Mouse (Mus musculus): ENCODE results near the gene Synpo2.

Synpo2 gene

DNA sequence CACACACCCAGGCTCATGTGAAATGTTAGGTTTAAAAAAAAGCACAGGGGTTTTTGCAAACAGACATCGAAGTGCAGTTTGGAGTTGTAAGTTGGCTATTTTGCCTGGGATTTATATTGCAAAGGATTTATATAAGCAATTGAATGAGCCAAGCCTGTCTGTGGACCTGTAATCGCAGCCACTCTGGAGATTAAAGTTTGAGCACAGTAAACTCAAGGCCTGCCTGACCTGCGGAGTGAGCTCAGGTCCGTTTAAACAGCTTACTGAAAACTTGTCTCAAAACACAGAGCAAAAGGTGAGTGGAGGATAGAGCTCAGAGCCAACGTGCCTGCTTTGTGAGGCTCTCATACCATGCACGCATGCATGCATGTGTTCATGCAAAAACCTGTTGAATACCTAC lies 30.9 kb downstream of the Synpo2 start:
- no peak for ATAC-seq (ENCODE audit: low TSS enrichment)

GRCm38 (mm10) chr3:123204658-123205057 lies 31.3 kb downstream of the Synpo2 start:
- ATAC-seq (ENCODE audit: low TSS enrichment) = peak; percentile 27; the same call in 1 of the 2 replicates

GRCm38 (mm10) chr3:123201798-123202197 lies 34.2 kb downstream of the Synpo2 start:
- no peak for ATAC-seq (ENCODE audit: low TSS enrichment)

- ATAC-seq (ENCODE audit: low TSS enrichment) = no peak
These were observed 42.2 kb downstream of the Synpo2 start for GRCm38 (mm10) chr3:123193740-123194139.

GRCm38 (mm10) chr3:123191602-123192001 lies 44.3 kb downstream of the Synpo2 start:
- ATAC-seq (ENCODE audit: low TSS enrichment) = no peak

- ATAC-seq (ENCODE audit: low TSS enrichment) = no peak
These were observed 45.6 kb downstream of the Synpo2 start for GRCm38 (mm10) chr3:123190329-123190728.

GRCm38 (mm10) chr3:123189826-123190225 lies 46.1 kb downstream of the Synpo2 start:
- ATAC-seq (ENCODE audit: low TSS enrichment) = no peak

- ATAC-seq (ENCODE audit: low TSS enrichment) = no peak
These were observed 47.2 kb downstream of the Synpo2 start for GRCm38 (mm10) chr3:123188616-123189230.

GRCm38 (mm10) chr3:123187370-123188124 lies 48.4 kb downstream of the Synpo2 start:
- peak; percentile 65 for ATAC-seq (ENCODE audit: low TSS enrichment)

DNA sequence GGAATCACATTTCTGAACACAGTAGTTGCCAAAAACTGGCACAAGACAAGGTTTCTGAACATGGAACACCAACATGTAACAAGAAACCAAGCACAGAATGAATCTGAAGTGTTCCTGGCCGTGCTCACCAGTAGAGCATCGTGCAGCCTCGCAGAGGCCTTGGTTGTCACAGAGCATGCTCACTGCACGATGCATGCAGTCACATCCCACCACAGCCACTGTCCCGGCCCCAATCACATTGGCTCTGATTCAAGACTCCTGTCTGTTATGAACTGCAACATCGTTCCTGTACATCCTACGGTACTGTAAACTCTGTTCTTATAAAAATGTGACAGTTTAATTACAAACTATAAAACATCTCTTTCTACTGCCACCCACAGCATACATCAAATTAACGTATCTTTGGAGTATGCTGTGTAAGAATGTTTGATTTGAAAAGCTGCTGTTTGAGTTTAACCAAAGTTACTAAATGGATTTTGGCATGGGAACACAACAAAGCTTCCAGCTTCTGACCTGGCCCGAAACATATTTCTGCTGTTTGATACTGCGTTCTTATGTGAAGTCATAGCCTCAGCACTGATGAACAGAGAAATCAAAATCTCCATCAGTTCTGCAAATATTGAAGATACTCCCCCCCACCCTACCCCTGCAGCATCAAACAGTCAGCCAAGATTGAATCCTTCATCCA lies 50.6 kb downstream of the Synpo2 start:
- no peak for ATAC-seq (ENCODE audit: low TSS enrichment)

- ATAC-seq (ENCODE audit: low TSS enrichment) = no peak
These were observed 51.7 kb downstream of the Synpo2 start for GRCm38 (mm10) chr3:123184281-123184680.

DNA sequence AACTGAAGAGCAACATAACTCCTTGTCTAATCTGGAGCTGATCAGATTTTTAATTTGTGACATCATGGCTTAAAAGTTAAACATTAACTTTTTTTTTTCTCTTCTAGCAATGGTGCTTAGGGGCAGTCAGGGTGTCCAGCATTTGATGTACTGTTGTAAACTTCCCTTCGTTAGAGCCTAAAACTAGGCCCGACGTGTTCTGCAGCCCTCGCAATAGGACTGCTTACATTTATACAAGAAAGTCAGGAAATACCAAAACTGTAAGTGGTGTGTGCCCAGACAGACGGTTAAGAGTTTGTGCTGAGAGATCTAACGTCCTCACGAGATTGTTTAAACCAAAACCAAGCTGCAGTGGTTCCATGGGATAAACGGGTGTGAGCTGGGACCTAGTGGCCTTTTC lies 56.4 kb downstream of the Synpo2 start:
- ATAC-seq (ENCODE audit: low TSS enrichment) = no peak

DNA sequence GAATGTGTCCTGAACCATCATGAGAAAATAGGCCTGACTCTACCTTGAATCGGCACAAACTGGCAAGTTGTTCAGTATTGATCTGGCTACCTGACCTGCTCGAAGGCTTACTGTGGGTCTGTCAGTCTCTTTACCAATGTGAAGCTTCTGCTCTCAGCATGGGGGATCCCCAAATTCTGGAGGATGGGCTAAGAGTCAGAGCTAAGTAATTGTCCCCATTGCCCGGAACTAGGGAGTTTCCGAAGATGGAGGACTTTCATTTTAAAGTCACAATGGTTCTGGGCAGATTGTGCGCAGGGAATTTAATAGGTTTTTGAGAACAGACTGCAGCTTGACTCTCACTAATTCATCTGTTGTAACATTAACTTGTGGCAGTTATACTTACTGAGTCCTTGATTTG lies 56.9 kb downstream of the Synpo2 start:
- ATAC-seq (ENCODE audit: low TSS enrichment) = no peak

- ATAC-seq (ENCODE audit: low TSS enrichment) = peak; percentile 72
These were observed 57.5 kb downstream of the Synpo2 start for GRCm38 (mm10) chr3:123178420-123178819.

DNA sequence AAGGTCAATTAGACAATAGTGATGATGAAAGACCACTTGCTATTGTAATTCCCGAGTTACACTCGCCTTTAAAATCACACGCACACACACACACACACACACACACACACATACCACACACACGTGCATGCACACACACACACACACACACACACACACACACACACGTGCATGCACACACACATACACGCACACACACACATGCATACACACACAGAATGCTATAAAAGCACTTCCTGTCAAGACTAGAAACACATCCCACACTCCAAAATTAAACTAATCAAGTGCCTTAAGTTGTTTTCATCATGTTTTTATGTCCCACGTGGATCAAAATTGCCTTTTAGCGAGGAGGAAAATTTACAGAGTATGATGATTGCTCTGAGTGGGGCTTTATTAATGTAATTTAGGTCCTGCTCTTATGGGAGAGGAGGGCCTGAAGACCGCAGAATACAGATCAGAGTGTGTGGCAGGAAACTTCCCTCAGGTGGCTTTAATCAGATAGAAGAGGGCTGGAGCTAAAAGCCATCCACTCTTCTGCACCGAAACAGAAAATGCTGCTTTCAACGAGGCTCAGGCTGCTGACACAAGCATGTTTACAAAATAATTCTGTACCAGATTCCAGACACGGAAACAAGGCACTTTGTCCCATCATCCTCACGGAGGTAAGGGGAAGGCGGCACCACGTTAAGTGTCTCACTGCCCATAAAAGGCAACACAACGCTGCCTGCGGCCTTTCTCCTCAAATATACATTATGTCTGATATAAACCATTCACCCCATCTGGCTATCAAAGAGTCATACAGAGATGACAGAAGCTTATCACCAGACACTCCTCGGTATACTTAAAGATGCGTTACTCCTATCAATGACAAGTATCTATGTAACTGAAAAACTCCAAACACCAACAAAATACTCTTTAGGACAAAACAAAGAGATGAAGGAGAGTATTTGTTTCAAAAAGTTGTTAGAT lies 59.3 kb downstream of the Synpo2 start:
- ATAC-seq (ENCODE audit: low TSS enrichment) = no peak

GRCm38 (mm10) chr3:123175142-123175541 lies 60.8 kb downstream of the Synpo2 start:
- no peak for ATAC-seq (ENCODE audit: low TSS enrichment)

- ATAC-seq (ENCODE audit: low TSS enrichment) = no peak
These were observed 61.6 kb downstream of the Synpo2 start for GRCm38 (mm10) chr3:123174379-123174697.

GRCm38 (mm10) chr3:123173553-123174378 lies 62.2 kb downstream of the Synpo2 start:
- ATAC-seq (ENCODE audit: low TSS enrichment) = no peak

GRCm38 (mm10) chr3:123172151-123172550 lies 63.8 kb downstream of the Synpo2 start:
- ATAC-seq (ENCODE audit: low TSS enrichment) = no peak

DNA sequence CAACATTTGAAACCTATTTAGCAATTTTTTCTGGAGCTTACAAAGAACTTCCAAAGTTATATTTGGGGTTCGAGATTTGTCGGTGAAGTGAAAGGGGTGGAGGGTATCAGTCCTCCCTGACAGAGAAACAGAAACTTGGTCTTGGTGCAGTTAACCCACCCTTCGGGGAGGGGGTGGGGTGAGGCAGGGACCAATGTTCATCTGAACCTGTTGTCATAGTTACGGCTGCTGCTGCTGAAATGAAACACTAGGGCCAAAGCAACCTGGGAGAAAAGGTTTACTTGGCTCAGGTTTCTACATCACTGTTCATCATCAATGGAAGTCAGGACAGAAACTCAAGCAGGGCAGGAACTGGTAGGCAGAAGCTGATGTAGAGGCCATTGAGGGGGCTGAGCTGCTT lies 66.6 kb downstream of the Synpo2 start:
- no peak for ATAC-seq (ENCODE audit: low TSS enrichment)

DNA sequence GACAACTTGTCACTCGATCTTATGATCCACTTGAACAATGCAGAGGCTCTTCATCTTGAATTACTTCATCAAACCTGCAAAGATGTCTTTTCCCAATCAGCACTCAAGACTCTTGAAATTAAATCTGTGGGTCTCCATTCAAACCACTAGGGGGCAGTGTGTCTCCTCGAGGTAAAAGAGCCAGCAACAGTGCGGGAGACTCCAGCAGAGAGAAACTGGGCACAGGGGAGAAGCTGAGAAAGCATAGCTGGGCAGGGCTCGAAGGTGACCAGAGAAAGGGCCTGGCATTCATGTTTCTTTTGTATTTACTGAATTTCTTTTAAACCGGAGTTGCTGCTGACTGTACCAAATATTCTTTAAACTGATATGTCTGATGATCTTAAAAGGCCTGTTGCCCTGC lies 67.1 kb downstream of the Synpo2 start:
- peak; percentile 89 for ATAC-seq (ENCODE audit: low TSS enrichment)

Measured in frontal cortex, adult (tissue).